Mouse (Mus musculus) G1E (cell line): ENCODE data around the gene Ncor1.

Source experiments
- CTCF ChIP-seq: IDR thresholded peaks from 2 replicates; pipeline ENCODE4 v1.5.1; 2012; ENCODE audit warnings: low read depth, low read length, inconsistent platforms, mixed read lengths
- GATA1 ChIP-seq: IDR thresholded peaks from 2 replicates; pipeline ENCODE4 v1.6.1; 2012; ENCODE audit warnings: borderline replicate concordance, low read length, inconsistent platforms, mixed read lengths
- POLR2AphosphoS5 ChIP-seq: IDR thresholded peaks from 2 replicates; pipeline ENCODE4 v1.6.1; 2012; ENCODE audit warnings: low read depth, low read length, inconsistent platforms; ENCODE audit not compliant: insufficient replicate concordance
- TAL1 ChIP-seq: conservative IDR thresholded peaks from 2 replicates; pipeline ENCODE4 v1.6.1; 2012; ENCODE audit warnings: low read depth, low read length, inconsistent platforms, mixed read lengths

GRCm38 (mm10) chr11:62408848-62409247, 49.5 kb downstream of the Ncor1 start:
- TF ChIP-seq CTCF (no peak), POLR2AphosphoS5 (no peak), GATA1 (no peak), TAL1 (no peak)
